Mouse (Mus musculus) kidney, postnatal 0 days (tissue): Measurements from ENCODE around the gene Xrcc1. TPM values are rescaled to one million over a fixed set of nuclear protein-coding genes. Genes with fewer than 3 reads are reported as not detected.
A peak's percentile ranks its signal among the peaks of the same experiment; 100 is the strongest.

ENCODE experiments used
- ATAC-seq: fragments of 200-750 bp; cut with Nextera tagmentation; replicated peaks from 2 replicates; pipeline ENCODE4 v1.8.0; 2017; ENCODE audit warnings: low read depth, moderate number of reproducible peaks, moderate TSS enrichment, moderate library complexity; ENCODE audit not compliant: low FRiP score
- DNase-seq: peaks from one replicate; pipeline ENCODE4 v3.0.0-alpha.2; 2016; ENCODE audit warnings: low spot score
- H3K27ac ChIP-seq: fragments of 300-500 bp; sonication (generic); 2 replicates; pipeline ENCODE4 v1.5.1; 2014; ENCODE audit warnings: mild to moderate bottlenecking
- H3K27me3 ChIP-seq: fragments of 300-500 bp; sonication (generic); 2 replicates; pipeline ENCODE4 v1.6.1; 2014; ENCODE audit warnings: low read length, mixed read lengths; ENCODE audit not compliant: insufficient read depth
- H3K36me3 ChIP-seq: fragments of 300-500 bp; sonication (generic); 2 replicates; pipeline ENCODE4 v1.6.1; 2014; ENCODE audit warnings: low read length, mixed read lengths; ENCODE audit not compliant: insufficient read depth
- H3K4me1 ChIP-seq: fragments of 300-500 bp; sonication (generic); replicated peaks from 2 replicates; pipeline ENCODE4 v1.6.1; 2014; ENCODE audit warnings: antibody characterized with exemption, low read length, mixed read lengths; ENCODE audit not compliant: insufficient read depth
- H3K4me2 ChIP-seq: fragments of 300-500 bp; sonication (generic); 2 replicates; pipeline ENCODE4 v1.6.1; 2014; ENCODE audit warnings: mild to moderate bottlenecking, low read length, moderate library complexity, mixed read lengths
- H3K4me3 ChIP-seq: fragments of 300-500 bp; sonication (generic); replicated peaks from 2 replicates; pipeline ENCODE4 v1.5.1; 2014; ENCODE audit warnings: low read depth, low read length
- H3K9ac ChIP-seq: fragments of 300-500 bp; sonication (generic); 2 replicates; pipeline ENCODE4 v1.6.1; 2014; ENCODE audit warnings: low read depth, low read length
- H3K9me3 ChIP-seq: fragments of 300-500 bp; sonication (generic); replicated peaks from 2 replicates; pipeline ENCODE4 v1.6.1; 2016; ENCODE audit warnings: low read length, inconsistent platforms, mixed read lengths
- CTCF ChIP-seq: IDR thresholded peaks from 2 replicates; pipeline ENCODE4 v1.5.1; 2016; ENCODE audit warnings: antibody characterized with exemption, low read depth, mild to moderate bottlenecking, moderate library complexity
- WGBS: fragments of 180-500 bp; shearing (Covaris S2); extraction: QIAGEN DNeasy Blood & Tissue Kit; methylation state at CpG from one replicate; pipeline ENCODE4 v1.1.7; 2014; 5-methylcytosine and 5-hydroxymethylcytosine counted together
- polyA plus RNA-seq: library from polyadenylated mRNA; unstranded; fragments of >200 nt; fragmentation: Nextera tagmentation; extraction: Ambion mirVana; gene quantifications from 2 replicates; pipeline ENCODE4 v1.2.1, GENCODE M21; 2015

Gene Xrcc1
- polyA plus RNA-seq, 1 experiment from 2014 or later: 58.4 TPM

- Histone ChIP-seq H3K27ac (no peak overlapping the region), H3K9me3 (no peaks in the 10 kb centered on the region), H3K4me3 (no peak overlapping the region), H3K27me3 (no peaks in the 10 kb centered on the region), H3K4me1 (peaks cover 11% of the 10 kb centered on the region), H3K4me2 (no peak overlapping the region), H3K9ac (0 out of 2 replicates have a peak overlapping the region, but pooled peaks have one; percentile 13), H3K36me3 (peaks cover 16% of the 10 kb centered on the region)
- ATAC-seq (no peak), DNase-seq (no peak)
- WGBS: 40% methylated on average over 5 of the region's 5 CpGs
- TF ChIP-seq CTCF: peak; percentile 38; the same call in 1 of the 2 replicates
Observed at GRCm38 (mm10) chr7:24538154-24538553, 7.9 kb upstream of the Xrcc1 start.

GRCm38 (mm10) chr7:24538701-24539100 is 7.4 kb upstream of the Xrcc1 start:
- H3K36me3 ChIP-seq: peaks cover 10% of the 10 kb centered on the region
- H3K27ac ChIP-seq: no peak overlapping the region
- H3K9ac ChIP-seq: no peak overlapping the region
- no peak for DNase-seq
- H3K27me3 ChIP-seq: no peaks in the 10 kb centered on the region
- peaks cover 11% of the 10 kb centered on the region for H3K4me1 ChIP-seq
- WGBS: 86% methylated on average over 5 of the region's 5 CpGs
- ATAC-seq: no peak
- TF ChIP-seq CTCF: no peak
- H3K4me2 ChIP-seq: no peak overlapping the region
- H3K9me3 ChIP-seq: no peaks in the 10 kb centered on the region
- H3K4me3 ChIP-seq: no peak overlapping the region

GRCm38 (mm10) chr7:24539686-24540085 is 6.4 kb upstream of the Xrcc1 start:
- ATAC-seq (no peak), DNase-seq (no peak)
- WGBS: 91% methylated on average over 4 of the region's 4 CpGs
- Histone ChIP-seq H3K4me2 (no peak overlapping the region), H3K9me3 (no peaks in the 10 kb centered on the region), H3K4me3 (no peak overlapping the region), H3K27me3 (no peaks in the 10 kb centered on the region), H3K4me1 (peaks cover 11% of the 10 kb centered on the region; the same call in 1 of the 2 replicates), H3K27ac (no peak overlapping the region), H3K36me3 (peaks cover under 1% of the 10 kb centered on the region), H3K9ac (no peak overlapping the region)
- no peak for TF ChIP-seq CTCF

- DNase-seq (no peak), ATAC-seq (no peak)
- H3K4me1 ChIP-seq: peaks cover 7% of the 10 kb centered on the region
- no peak overlapping the region for H3K9ac ChIP-seq
- peak; percentile 41; the same call in 1 of the 2 replicates for TF ChIP-seq CTCF
- no peak overlapping the region for H3K27ac ChIP-seq
- whole genome bisulfite sequencing: 77% methylated on average over 2 of the region's 2 CpGs
- H3K9me3 ChIP-seq: no peaks in the 10 kb centered on the region
- no peaks in the 10 kb centered on the region for H3K27me3 ChIP-seq
- H3K4me2 ChIP-seq: no peak overlapping the region
- H3K4me3 ChIP-seq: no peak overlapping the region
- peaks cover 3% of the 10 kb centered on the region; the same call in 1 of the 2 replicates for H3K36me3 ChIP-seq
Observed at GRCm38 (mm10) chr7:24544506-24544905, 1.6 kb upstream of the Xrcc1 start.

GRCm38 (mm10) chr7:24546634-24547389 is 723 bp downstream of the Xrcc1 start:
- H3K27me3 ChIP-seq: no peaks in the 10 kb centered on the region
- peak; percentile 100 for DNase-seq
- H3K27ac ChIP-seq: peak overlapping the region; percentile 93
- H3K4me3 ChIP-seq: peak overlapping the region; percentile 85
- H3K4me2 ChIP-seq: peak overlapping the region; percentile 74
- under 1% methylated on average over 57 of the region's 57 CpGs for WGBS
- no peak for TF ChIP-seq CTCF
- H3K9me3 ChIP-seq: no peaks in the 10 kb centered on the region
- H3K36me3 ChIP-seq: peaks cover 13% of the 10 kb centered on the region; the same call in 1 of the 2 replicates
- H3K4me1 ChIP-seq: peaks cover 7% of the 10 kb centered on the region
- ATAC-seq: peak; percentile 99
- peak overlapping the region; percentile 86 for H3K9ac ChIP-seq

GRCm38 (mm10) chr7:24547534-24548036 is 1.5 kb downstream of the Xrcc1 start:
- Histone ChIP-seq H3K4me2 (peak overlapping the region; percentile 74), H3K9me3 (no peaks in the 10 kb centered on the region), H3K4me3 (peak overlapping the region; percentile 85), H3K4me1 (peaks cover 7% of the 10 kb centered on the region), H3K9ac (peak overlapping the region; percentile 86), H3K27ac (peak overlapping the region; percentile 71; the same call in 1 of the 2 replicates), H3K36me3 (peaks cover 20% of the 10 kb centered on the region), H3K27me3 (no peaks in the 10 kb centered on the region)
- WGBS: 19% methylated on average over 13 of the region's 13 CpGs
- DNase-seq (no peak), ATAC-seq (no peak)
- no peak for TF ChIP-seq CTCF
